Mouse (Mus musculus) intestine, postnatal 0 days (tissue): Measurements from ENCODE around the gene Cdh10. TPM values are rescaled to one million over a fixed set of nuclear protein-coding genes. Genes with fewer than 3 reads are reported as not detected.
A peak's percentile ranks its signal among the peaks of the same experiment; 100 is the strongest.

Experiments
- ATAC-seq: fragments of 200-750 bp; cut with Nextera tagmentation; 2 replicates; pipeline ENCODE4 v1.8.0; 2017; ENCODE audit warnings: mild to moderate bottlenecking, moderate TSS enrichment, moderate library complexity
- H3K27ac ChIP-seq: fragments of 300-500 bp; sonication (generic); 2 replicates; pipeline ENCODE4 v1.5.1; 2014; ENCODE audit warnings: mild to moderate bottlenecking, low read depth, low read length, moderate library complexity
- H3K27me3 ChIP-seq: fragments of 300-500 bp; sonication (generic); replicated peaks from 2 replicates; pipeline ENCODE4 v1.6.1; 2014; ENCODE audit warnings: low read length, mixed read lengths; ENCODE audit not compliant: control insufficient read depth, insufficient read depth
- H3K36me3 ChIP-seq: fragments of 300-500 bp; sonication (generic); 2 replicates; pipeline ENCODE4 v1.6.1; 2014; ENCODE audit warnings: mild to moderate bottlenecking, moderate library complexity; ENCODE audit not compliant: control insufficient read depth, insufficient read depth
- H3K4me1 ChIP-seq: fragments of 300-500 bp; sonication (generic); replicated peaks from 2 replicates; pipeline ENCODE4 v1.6.1; 2014; ENCODE audit warnings: antibody characterized with exemption, low read length, mixed read lengths; ENCODE audit not compliant: control insufficient read depth, insufficient read depth
- H3K4me2 ChIP-seq: fragments of 300-500 bp; sonication (generic); replicated peaks from 2 replicates; pipeline ENCODE4 v1.6.1; 2014; ENCODE audit warnings: low read depth, mild to moderate bottlenecking, moderate library complexity
- H3K4me3 ChIP-seq: fragments of 300-500 bp; sonication (generic); 2 replicates; pipeline ENCODE4 v1.5.1; 2014; ENCODE audit warnings: low read depth, low read length
- H3K9ac ChIP-seq: fragments of 300-500 bp; sonication (generic); 2 replicates; pipeline ENCODE4 v1.6.1; 2014; ENCODE audit warnings: mild to moderate bottlenecking, low read depth, low read length
- H3K9me3 ChIP-seq: fragments of 300-500 bp; sonication (generic); 2 replicates; pipeline ENCODE4 v1.6.1; 2016; ENCODE audit warnings: mixed run types; ENCODE audit not compliant: control insufficient read depth
- CTCF ChIP-seq: sonication (generic); IDR thresholded peaks from 2 replicates; pipeline ENCODE4 v1.5.1; 2016; ENCODE audit warnings: low read depth, mild to moderate bottlenecking, control low read depth, antibody characterized with exemption, moderate library complexity
- WGBS: fragments of 180-500 bp; shearing (Covaris S2); extraction: QIAGEN DNeasy Blood & Tissue Kit; methylation state at CpG from one replicate; pipeline ENCODE4 v1.1.7; 2014; 5-methylcytosine and 5-hydroxymethylcytosine counted together
- polyA plus RNA-seq: library from polyadenylated mRNA; unstranded; fragments of >200 nt; fragmentation: Nextera tagmentation; extraction: Ambion mirVana; gene quantifications from 2 replicates; pipeline ENCODE4 v1.2.1, GENCODE M21; 2015

Gene Cdh10
- polyA plus RNA-seq: 0.52 and 0.64 TPM in 2 replicates

GRCm38 (mm10) chr15:18818185-18818973 is at the start of gene Cdh10:
Cdh10 (plus strand) TSS chr15:18818947.
- peak within 1 kb of the TSS; percentile 32 for H3K4me3 ChIP-seq
- no peaks in the 10 kb centered on the region for H3K27me3 ChIP-seq
- H3K4me1 ChIP-seq: no peaks in the 10 kb centered on the region
- no peak within 1 kb of the TSS for H3K9ac ChIP-seq
- H3K9me3 ChIP-seq: no peaks in the 10 kb centered on the region
- WGBS: under 1% methylated on average over 23 of the region's 24 CpGs
- TF ChIP-seq CTCF: no peak
- ATAC-seq: no peak
- peak within 1 kb of the TSS; percentile 64 for H3K4me2 ChIP-seq
- no peak within 1 kb of the TSS for H3K27ac ChIP-seq
- no peaks in the 10 kb centered on the region for H3K36me3 ChIP-seq

- no peak overlapping the region for H3K4me2 ChIP-seq
- H3K36me3 ChIP-seq: no peaks in the 10 kb centered on the region
- H3K27me3 ChIP-seq: no peaks in the 10 kb centered on the region
- no peaks in the 10 kb centered on the region for H3K9me3 ChIP-seq
- 79% methylated on average over 4 of the region's 4 CpGs for WGBS
- no peak for ATAC-seq
- H3K9ac ChIP-seq: no peak overlapping the region
- H3K4me3 ChIP-seq: no peak overlapping the region
- H3K4me1 ChIP-seq: no peaks in the 10 kb centered on the region
- no peak overlapping the region for H3K27ac ChIP-seq
- no peak for TF ChIP-seq CTCF
Measured at GRCm38 (mm10) chr15:18809148-18809827, 9.5 kb upstream of the Cdh10 start.

- Histone ChIP-seq H3K4me2 (no peak overlapping the region), H3K9me3 (no peaks in the 10 kb centered on the region), H3K27me3 (no peaks in the 10 kb centered on the region), H3K4me1 (no peaks in the 10 kb centered on the region), H3K27ac (no peak overlapping the region), H3K36me3 (no peaks in the 10 kb centered on the region), H3K9ac (no peak overlapping the region), H3K4me3 (no peak overlapping the region)
- no peak for TF ChIP-seq CTCF
- no peak for ATAC-seq
- WGBS: 76% methylated on average over 3 of the region's 3 CpGs
Measured at GRCm38 (mm10) chr15:18817707-18818106, 1.0 kb upstream of the Cdh10 start.

GRCm38 (mm10) chr15:18820226-18820625 is 1.5 kb downstream of the Cdh10 start:
- Histone ChIP-seq H3K9me3 (no peaks in the 10 kb centered on the region), H3K4me1 (no peaks in the 10 kb centered on the region), H3K4me3 (no peak overlapping the region), H3K9ac (no peak overlapping the region), H3K27ac (no peak overlapping the region), H3K36me3 (no peaks in the 10 kb centered on the region), H3K27me3 (no peaks in the 10 kb centered on the region), H3K4me2 (no peak overlapping the region)
- no peak for ATAC-seq
- WGBS: 32% methylated on average over 3 of the region's 3 CpGs
- no peak for TF ChIP-seq CTCF

- peak; percentile 65 for ATAC-seq
- Histone ChIP-seq H3K4me2 (no peak overlapping the region), H3K4me1 (no peaks in the 10 kb centered on the region), H3K27me3 (no peaks in the 10 kb centered on the region), H3K4me3 (no peak overlapping the region), H3K36me3 (no peaks in the 10 kb centered on the region), H3K9ac (no peak overlapping the region), H3K9me3 (no peaks in the 10 kb centered on the region), H3K27ac (no peak overlapping the region)
- TF ChIP-seq CTCF: peak; percentile 97
- WGBS: 23% methylated on average over 10 of the region's 10 CpGs
Measured at GRCm38 (mm10) chr15:18821114-18821756, 2.5 kb downstream of the Cdh10 start.

GRCm38 (mm10) chr15:18823420-18823819 is 4.7 kb downstream of the Cdh10 start:
- TF ChIP-seq CTCF: no peak
- H3K4me3 ChIP-seq: no peak overlapping the region
- no peaks in the 10 kb centered on the region for H3K4me1 ChIP-seq
- 80% methylated on average over 2 of the region's 2 CpGs for WGBS
- H3K9me3 ChIP-seq: no peaks in the 10 kb centered on the region
- H3K36me3 ChIP-seq: no peaks in the 10 kb centered on the region
- H3K9ac ChIP-seq: no peak overlapping the region
- H3K27ac ChIP-seq: no peak overlapping the region
- H3K4me2 ChIP-seq: no peak overlapping the region
- H3K27me3 ChIP-seq: no peaks in the 10 kb centered on the region
- ATAC-seq: no peak
